ENCODE assay signal across 14 mouse cellular contexts in the genomic region with DNA sequence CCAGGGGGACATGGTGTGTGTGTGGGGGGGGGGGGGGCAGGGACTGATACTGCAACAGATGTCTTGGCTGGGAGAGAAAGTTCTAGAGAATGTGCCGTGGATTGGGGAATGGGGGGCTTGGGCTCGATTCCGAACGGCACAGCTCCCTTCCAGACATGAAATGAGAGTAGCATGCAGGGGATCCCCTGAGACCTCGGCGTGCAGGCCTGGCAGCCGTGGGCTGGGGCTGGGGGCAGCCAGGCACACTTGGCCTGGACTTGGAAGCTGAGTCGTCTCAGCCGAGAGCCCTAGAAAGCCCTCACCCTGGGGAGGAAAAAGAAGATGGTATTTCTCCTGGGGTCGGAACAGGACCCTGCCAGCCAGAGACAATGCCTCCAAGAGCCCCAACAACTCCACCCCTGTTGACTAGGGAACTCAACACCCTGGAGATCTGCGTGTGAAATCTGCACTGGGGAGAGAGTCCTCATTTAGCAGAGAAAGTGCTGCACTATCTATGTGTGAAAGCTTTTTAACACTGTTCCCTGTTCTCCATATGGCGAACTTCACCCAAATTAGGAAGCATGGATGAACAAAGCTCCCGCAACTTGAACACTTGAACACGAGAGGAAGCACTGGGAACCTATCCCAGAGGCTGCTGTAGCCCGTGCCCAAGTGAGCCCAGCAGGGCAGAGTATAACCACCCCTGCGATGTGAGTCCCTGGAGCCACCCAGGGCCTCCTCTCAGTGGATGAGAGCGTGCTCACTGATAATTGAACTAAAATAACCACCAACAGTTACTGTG.
A peak's percentile ranks its signal among the peaks of the same experiment; 100 is the strongest.
DNase-seq lines count a peak whose midpoint lies in the region; ATAC-seq lines count a peak whose summit lies in the region.
"Had no signal": no experiment of that assay in that cellular context is flagged by ENCODE, and none has a peak within 500 bp of the region (broad histone marks: within the 10 kb centered on the region; RNA-seq: fewer than 3 reads in every experiment).

No protein-coding gene starts in this region.

- DNase-seq in frontal cortex, postnatal 25 days (ENCODE audit: low spot score in 2 of 2), result no peak
- peak; percentile 2 for DNase-seq in kidney, postnatal 10 days
- no peak for DNase-seq in kidney, postnatal 25 days
- DNase-seq in layer of hippocampus, adult 8-10 months (ENCODE audit: low spot score in 2 of 2), result peak; percentile 43 to 45
- peak; percentile 61 to 75 for DNase-seq in right cerebral cortex, postnatal 10 days (ENCODE audit: low spot score in 2 of 2)
- DNase-seq in adrenal gland, postnatal 10 days, result no peak
- no peak for DNase-seq in urinary bladder, postnatal 25 days (ENCODE audit: low spot score)
- DNase-seq: adrenal gland, postnatal 14 days; cerebellum, adult 18-20 months; kidney, adult 9 months; lung, postnatal 10 days; thymus, postnatal 25 days had no signal

- ATAC-seq in frontal cortex, adult (ENCODE audit: low TSS enrichment), result peak; percentile 90
- ATAC-seq: midbrain, embryonic 16.5 days had no signal

Comparison
In these comparisons a context has a peak if more than half of its experiments do, and no peak if none do; other contexts are left out.
1. DNase-seq: peak in kidney, postnatal 10 days (single experiment), layer of hippocampus, adult 8-10 months (2 of 2) and right cerebral cortex, postnatal 10 days (2 of 2); none in frontal cortex, postnatal 25 days (0 of 2), kidney, postnatal 25 days (0 of 2), adrenal gland, postnatal 10 days (single experiment) and urinary bladder, postnatal 25 days (single experiment).